Mouse (Mus musculus) myocyte (in vitro differentiated cells): ENCODE data around the gene Rnaseh2a.

Source experiments
- MAX ChIP-seq: IDR thresholded peaks from one replicate; pipeline ENCODE4 v1.6.1; 2011; ENCODE audit warnings: low read depth, mild to moderate bottlenecking, control low read depth
- POLR2A ChIP-seq: IDR thresholded peaks from one replicate; pipeline ENCODE4 v1.6.1; 2011; ENCODE audit warnings: low read depth, mild to moderate bottlenecking, control low read depth, moderate library complexity; ENCODE audit not compliant: insufficient read length
- POLR2AphosphoS2 ChIP-seq: IDR thresholded peaks from one replicate; pipeline ENCODE4 v1.6.1; 2011; ENCODE audit warnings: low read depth, control low read depth; ENCODE audit not compliant: insufficient read length
- TCF12 ChIP-seq: IDR thresholded peaks from one replicate; pipeline ENCODE4 v1.6.1; 2011; ENCODE audit warnings: mild to moderate bottlenecking, control low read depth; ENCODE audit not compliant: poor library complexity, insufficient read depth, severe bottlenecking
- USF1 ChIP-seq: IDR thresholded peaks from one replicate; pipeline ENCODE4 v1.6.1; 2011; ENCODE audit warnings: low read depth, mild to moderate bottlenecking, control low read depth, moderate library complexity

- TF ChIP-seq POLR2A = no peak
- TF ChIP-seq MAX = no peak
- TF ChIP-seq TCF12 = no peak
- TF ChIP-seq POLR2AphosphoS2 = no peak
- TF ChIP-seq USF1 = no peak
Measured at GRCm38 (mm10) chr8:84967532-84968304, 1.8 kb downstream of the Rnaseh2a start.
